Mouse (Mus musculus): ENCODE measurements around the gene Cenpl. TPM values are rescaled to one million over a fixed set of nuclear protein-coding genes. Genes with fewer than 3 reads are reported as not detected.
"Not testable (repeated sequence)": the region's sequence is repeated elsewhere in the genome, so short reads cannot be mapped to it uniquely, and the experiment has no call there.

Cenpl gene
- polyA plus RNA-seq (2012; ENCODE audit: insufficient read depth, insufficient read length, missing spikeins) = 1.3 and 1.5 TPM in 2 replicates

- Histone ChIP-seq H3K4me1 (ENCODE audit: control insufficient read depth, insufficient read depth, insufficient read length, low read length) (no peaks in the 10 kb centered on the region; the same call in 1 of the 2 replicates), H3K27ac (replicated peaks; ENCODE audit: low read depth, low read length) (peak within 1 kb of the TSS; percentile 56; the same call in 1 of the 2 replicates), H3K4me3 (ENCODE audit: insufficient read depth, low read depth, low read length) (peak within 1 kb of the TSS; percentile 89)
Observed at GRCm38 (mm10) chr1:161070352-161071271, at the start of gene Cenpl, which contains the start of gene Dars2. TSS of gene Cenpl (plus strand) at chr1:161070713. TSS of gene Dars2 (minus strand) at chr1:161070658.

GRCm38 (mm10) chr1:161025410-161026210, 44.9 kb upstream of the Cenpl start:
- Histone ChIP-seq H3K27ac (replicated peaks; ENCODE audit: low read depth, low read length) (no peak overlapping the region), H3K4me1 (ENCODE audit: control insufficient read depth, insufficient read depth, insufficient read length, low read length) (no peaks in the 10 kb centered on the region), H3K4me3 (ENCODE audit: insufficient read depth, low read depth, low read length) (no peak overlapping the region)

GRCm38 (mm10) chr1:161027196-161027595, 43.3 kb upstream of the Cenpl start:
- no peak overlapping the region for H3K27ac ChIP-seq (replicated peaks; ENCODE audit: low read depth, low read length)
- no peak overlapping the region for H3K4me3 ChIP-seq (ENCODE audit: insufficient read depth, low read depth, low read length)
- no peaks in the 10 kb centered on the region for H3K4me1 ChIP-seq (ENCODE audit: control insufficient read depth, insufficient read depth, insufficient read length, low read length)

- not testable (repeated sequence) for H3K27ac ChIP-seq (replicated peaks; ENCODE audit: low read depth, low read length); H3K4me3 ChIP-seq (ENCODE audit: insufficient read depth, low read depth, low read length); H3K4me1 ChIP-seq (ENCODE audit: control insufficient read depth, insufficient read depth, insufficient read length, low read length)
Observed at GRCm38 (mm10) chr1:161028427-161028826, 42.1 kb upstream of the Cenpl start.

GRCm38 (mm10) chr1:161030058-161030457, 40.5 kb upstream of the Cenpl start:
- Histone ChIP-seq H3K27ac (replicated peaks; ENCODE audit: low read depth, low read length) (no peak overlapping the region), H3K4me3 (ENCODE audit: insufficient read depth, low read depth, low read length) (no peak overlapping the region), H3K4me1 (ENCODE audit: control insufficient read depth, insufficient read depth, insufficient read length, low read length) (no peaks in the 10 kb centered on the region)

- no peak overlapping the region for H3K27ac ChIP-seq (replicated peaks; ENCODE audit: low read depth, low read length)
- peaks cover 5% of the 10 kb centered on the region; the same call in 1 of the 2 replicates for H3K4me1 ChIP-seq (ENCODE audit: control insufficient read depth, insufficient read depth, insufficient read length, low read length)
- no peak overlapping the region for H3K4me3 ChIP-seq (ENCODE audit: insufficient read depth, low read depth, low read length)
Observed at GRCm38 (mm10) chr1:161031881-161032280, 38.6 kb upstream of the Cenpl start.

- no peak overlapping the region for H3K4me3 ChIP-seq (ENCODE audit: insufficient read depth, low read depth, low read length)
- no peak overlapping the region for H3K27ac ChIP-seq (replicated peaks; ENCODE audit: low read depth, low read length)
- H3K4me1 ChIP-seq (ENCODE audit: control insufficient read depth, insufficient read depth, insufficient read length, low read length) = peaks cover 5% of the 10 kb centered on the region; the same call in 1 of the 2 replicates
Observed at GRCm38 (mm10) chr1:161032345-161032744, 38.2 kb upstream of the Cenpl start.

- Histone ChIP-seq H3K4me3 (ENCODE audit: insufficient read depth, low read depth, low read length) (peak overlapping the region; percentile 91), H3K27ac (replicated peaks; ENCODE audit: low read depth, low read length) (peak overlapping the region; percentile 87)
Observed at GRCm38 (mm10) chr1:161033856-161034434, 36.6 kb upstream of the Cenpl start.

GRCm38 (mm10) chr1:161034435-161035280, 35.9 kb upstream of the Cenpl start, which contains the start of gene Zbtb37:
TSS of gene Zbtb37 (minus strand) at chr1:161034849.
- peak within 1 kb of the TSS; percentile 87 for H3K27ac ChIP-seq (replicated peaks; ENCODE audit: low read depth, low read length)
- peak within 1 kb of the TSS; percentile 91 for H3K4me3 ChIP-seq (ENCODE audit: insufficient read depth, low read depth, low read length)
- peaks cover 5% of the 10 kb centered on the region; the same call in 1 of the 2 replicates for H3K4me1 ChIP-seq (ENCODE audit: control insufficient read depth, insufficient read depth, insufficient read length, low read length)

More at GRCm38 (mm10) chr1:161033856-161034434, 36.6 kb upstream of the Cenpl start:
- peaks cover 5% of the 10 kb centered on the region; the same call in 1 of the 2 replicates for H3K4me1 ChIP-seq (ENCODE audit: control insufficient read depth, insufficient read depth, insufficient read length, low read length)

GRCm38 (mm10) chr1:161035281-161035785, 35.2 kb upstream of the Cenpl start:
- peaks cover 5% of the 10 kb centered on the region; the same call in 1 of the 2 replicates for H3K4me1 ChIP-seq (ENCODE audit: control insufficient read depth, insufficient read depth, insufficient read length, low read length)
- peak overlapping the region; percentile 91 for H3K4me3 ChIP-seq (ENCODE audit: insufficient read depth, low read depth, low read length)
- H3K27ac ChIP-seq (replicated peaks; ENCODE audit: low read depth, low read length) = peak overlapping the region; percentile 84

GRCm38 (mm10) chr1:161035786-161036404, 34.6 kb upstream of the Cenpl start:
- Histone ChIP-seq H3K4me1 (ENCODE audit: control insufficient read depth, insufficient read depth, insufficient read length, low read length) (peaks cover 5% of the 10 kb centered on the region; the same call in 1 of the 2 replicates), H3K27ac (replicated peaks; ENCODE audit: low read depth, low read length) (peak overlapping the region; percentile 84), H3K4me3 (ENCODE audit: insufficient read depth, low read depth, low read length) (peak overlapping the region; percentile 91)

GRCm38 (mm10) chr1:161036411-161036841, 34.1 kb upstream of the Cenpl start:
- Histone ChIP-seq H3K4me1 (ENCODE audit: control insufficient read depth, insufficient read depth, insufficient read length, low read length) (peaks cover 5% of the 10 kb centered on the region; the same call in 1 of the 2 replicates), H3K27ac (replicated peaks; ENCODE audit: low read depth, low read length) (peak overlapping the region; percentile 84), H3K4me3 (ENCODE audit: insufficient read depth, low read depth, low read length) (peak overlapping the region; percentile 91)

GRCm38 (mm10) chr1:161037026-161037425, 33.5 kb upstream of the Cenpl start:
- Histone ChIP-seq H3K27ac (replicated peaks; ENCODE audit: low read depth, low read length) (no peak overlapping the region), H3K4me3 (ENCODE audit: insufficient read depth, low read depth, low read length) (no peak overlapping the region), H3K4me1 (ENCODE audit: control insufficient read depth, insufficient read depth, insufficient read length, low read length) (peaks cover 5% of the 10 kb centered on the region; the same call in 1 of the 2 replicates)

Measured in brown adipose tissue, adult 24 weeks (tissue).